Comparison of ENCODE assay signal across 11 mouse cellular contexts in genomic region chr3:85928140-85928611, GRCm38 (mm10). TPM values are rescaled to one million over a fixed set of nuclear protein-coding genes. Genes with fewer than 3 reads are reported as not detected.
DNase-seq lines count a peak whose midpoint lies in the region; ATAC-seq and TF ChIP-seq lines count a peak whose summit lies in the region.
"Had no signal": no experiment of that assay in that cellular context is flagged by ENCODE, and none has a peak within 500 bp of the region (broad histone marks: within the 10 kb centered on the region; RNA-seq: fewer than 3 reads in every experiment).

No protein-coding gene starts in this region.

- no peaks in the 10 kb centered on the region for H3K36me3 ChIP-seq in heart, embryonic 13.5 days
- H3K36me3 ChIP-seq in ES-E14 (ENCODE audit: control insufficient read depth, insufficient read depth, low read length, poor library complexity, severe bottlenecking) = no peaks in the 10 kb centered on the region
- H3K36me3 ChIP-seq: G1E; neural tube, embryonic 12.5 days had no signal

- in situ Hi-C loops in ES-E14 (cut with MboI; ENCODE audit: low sequenced_read_pairs in 2 of 2, unreplicated experiment in 2 of 2) = no loop called here

- no peak overlapping the region for H3K9ac ChIP-seq in heart, embryonic 13.5 days
- H3K9ac ChIP-seq in ES-E14 (ENCODE audit: insufficient read depth, low read depth, low read length, poor library complexity, severe bottlenecking) = 0 out of 2 replicates have a peak overlapping the region, but pooled peaks have one; percentile 37
- H3K9ac ChIP-seq: neural tube, embryonic 12.5 days had no signal

- no peak for ATAC-seq in heart, embryonic 13.5 days (ENCODE audit: extremely low read depth, insufficient number of reproducible peaks, low FRiP score, low TSS enrichment)

- no peaks in the 10 kb centered on the region for H3K27me3 ChIP-seq in heart, embryonic 13.5 days (replicated peaks)
- H3K27me3 ChIP-seq: neural tube, embryonic 12.5 days had no signal

- H3K4me1 ChIP-seq in heart, embryonic 13.5 days = peaks cover 7% of the 10 kb centered on the region
- no peaks in the 10 kb centered on the region for H3K4me1 ChIP-seq in ES-E14 (ENCODE audit: control insufficient read depth in 2 of 2, insufficient read depth in 2 of 2, low read length in 2 of 2, poor library complexity in 1 of 2)
- H3K4me1 ChIP-seq: neural tube, embryonic 12.5 days had no signal

- no peaks in the 10 kb centered on the region for H3K9me3 ChIP-seq in heart, embryonic 13.5 days
- H3K9me3 ChIP-seq in ES-E14 (ENCODE audit: control insufficient read depth, insufficient read depth, low read depth, low read length) = no peaks in the 10 kb centered on the region
- H3K9me3 ChIP-seq: G1E; neural tube, embryonic 12.5 days had no signal

- DNase-seq in heart, postnatal 4 days = no peak
- DNase-seq in ES-E14 (ENCODE audit: low read depth, low spot score) = no peak
- peak; percentile 20 to 34 for DNase-seq in frontal cortex, adult 2 months (ENCODE audit: extremely low spot score in 1 of 2, low spot score in 1 of 2)
- DNase-seq in layer of hippocampus, adult 9-11 months = peak; percentile 87
- DNase-seq in kidney, postnatal 4 days = no peak
- DNase-seq in lung, postnatal 14 days = no peak
- DNase-seq: kidney, adult 9 months had no signal

- H3K4me3 ChIP-seq in heart, embryonic 13.5 days = no peak overlapping the region
- H3K4me3 ChIP-seq in ES-E14 (ENCODE audit: insufficient read depth in 1 of 2, low read depth in 1 of 2, low read length in 2 of 2, poor library complexity in 1 of 2, severe bottlenecking in 1 of 2) = no peak overlapping the region
- H3K4me3 ChIP-seq: erythroblast, embryonic 14.5 days; neural tube, embryonic 12.5 days had no signal

- 0 out of 2 replicates have a peak overlapping the region, but pooled peaks have one; percentile 28 for H3K27ac ChIP-seq in heart, embryonic 13.5 days (replicated peaks)
- no peak overlapping the region for H3K27ac ChIP-seq in ES-E14 (ENCODE audit: insufficient read depth, low read depth, low read length, poor library complexity, severe bottlenecking)
- H3K27ac ChIP-seq: neural tube, embryonic 12.5 days had no signal

- 55% methylated on average over 5 of the region's 5 CpGs for WGBS in heart, embryonic 13.5 days

- no peak overlapping the region for H3K4me2 ChIP-seq in heart, embryonic 13.5 days
- H3K4me2 ChIP-seq: neural tube, embryonic 12.5 days had no signal

TF ChIP-seq in ES-E14, 5 proteins besides CTCF, POLR2A, EP300 and RAD21:
- TF ChIP-seq MAFK (IDR thresholded peaks at IDR 0.05; ENCODE audit: insufficient read depth, low read depth, low read length) = no peak
- TF ChIP-seq CHD2 (IDR thresholded peaks at IDR 0.05; ENCODE audit: low read depth, low read length) = no peak
- no peak for TF ChIP-seq HCFC1 (IDR thresholded peaks at IDR 0.05; ENCODE audit: borderline replicate concordance, insufficient read depth, low read length)
- TF ChIP-seq ZNF384 (IDR thresholded peaks at IDR 0.05; ENCODE audit: low read depth, low read length) = no peak
- no peak for TF ChIP-seq ZC3H11A (IDR thresholded peaks at IDR 0.05; ENCODE audit: borderline replicate concordance, low read depth, low read length)

RNA-seq across cellular contexts. Expression of gene Gm37240, which starts 40.9 kb away (rescaled TPM):
- polyA plus RNA-seq in heart, embryonic 13.5 days (2015; fragmentation: Nextera tagmentation; extraction: Ambion mirVana) = 7.2 and 7.5 TPM in 2 replicates
- total RNA-seq in heart, postnatal 4 days (2021) = 10 to 100 TPM; 19.6 to 20.6 TPM
- total RNA-seq in ES-E14 (2012; rRNA removed) = 0.58 and 1.2 TPM in 2 replicates
- 0.13 and 0.26 TPM in 2 replicates for polyA plus RNA-seq in frontal cortex, adult 2 months (2012; rRNA removed)
- total RNA-seq: G1E had no signal
- polyA plus RNA-seq: erythroblast, embryonic 14.5 days; G1E had no signal

RNA-seq across cellular contexts. Expression of gene Glt28d2, which starts 40.9 kb away (rescaled TPM):
- 0.80 and 1.4 TPM in 2 replicates for polyA plus RNA-seq in heart, embryonic 13.5 days (2015; fragmentation: Nextera tagmentation; extraction: Ambion mirVana)
- total RNA-seq in heart, postnatal 4 days (2021) = 1 to 10 TPM; 3.9 to 4.2 TPM
- 0.18 and 0.21 TPM in 2 replicates for total RNA-seq in ES-E14 (2012; rRNA removed)
- polyA plus RNA-seq in frontal cortex, adult 2 months (2012; rRNA removed) = 0.67 and 0.84 TPM in 2 replicates
- total RNA-seq: G1E had no signal
- polyA plus RNA-seq: G1E had no signal

RNA-seq across cellular contexts. Expression of gene Sh3d19, which starts 42.7 kb away (rescaled TPM):
- 10.3 and 10.9 TPM in 2 replicates for polyA plus RNA-seq in heart, embryonic 13.5 days (2015; fragmentation: Nextera tagmentation; extraction: Ambion mirVana)
- total RNA-seq in heart, postnatal 4 days (2021) = 10 to 100 TPM; 21.4 to 21.5 TPM
- 13.2 and 22.3 TPM in 2 replicates for total RNA-seq in ES-E14 (2012; rRNA removed)
- polyA plus RNA-seq in frontal cortex, adult 2 months (2012; rRNA removed) = 13.5 TPM in 2 replicates

Comparison
In these comparisons a context has a peak if more than half of its experiments do, and no peak if none do; other contexts are left out.
1. DNase-seq: peak in frontal cortex, adult 2 months (2 of 2) and layer of hippocampus, adult 9-11 months (single experiment); none in heart, postnatal 4 days (single experiment), ES-E14 (single experiment), kidney, postnatal 4 days (0 of 2) and lung, postnatal 14 days (single experiment).